Comparison of ENCODE assay signal across 14 mouse cellular contexts in genomic region chr10:126028574-126029440, GRCm38 (mm10).
A peak's percentile ranks its signal among the peaks of the same experiment; 100 is the strongest.
DNase-seq lines count a peak whose midpoint lies in the region; ATAC-seq and TF ChIP-seq lines count a peak whose summit lies in the region.
"Had no signal": no experiment of that assay in that cellular context is flagged by ENCODE, and none has a peak within 500 bp of the region (broad histone marks: within the 10 kb centered on the region; RNA-seq: fewer than 3 reads in every experiment).

No protein-coding gene starts in this region.

- no peak for TF ChIP-seq CTCF in midbrain, postnatal 0 days (IDR thresholded peaks at IDR 0.05)
- TF ChIP-seq CTCF in lung, postnatal 0 days (IDR thresholded peaks at IDR 0.05): no peak

- WGBS in hindbrain, embryonic 14.5 days: 35% methylated on average over 8 of the region's 8 CpGs
- WGBS in hindbrain, embryonic 11.5 days: 46% methylated on average over 8 of the region's 8 CpGs
- WGBS in midbrain, postnatal 0 days: 46% methylated on average over 8 of the region's 8 CpGs
- WGBS in midbrain, embryonic 15.5 days: 44% methylated on average over 8 of the region's 8 CpGs
- WGBS in forebrain, embryonic 16.5 days: 11% methylated on average over 8 of the region's 8 CpGs
- WGBS in neural tube, embryonic 15.5 days: 16% methylated on average over 8 of the region's 8 CpGs
- 33% methylated on average over 8 of the region's 8 CpGs for WGBS in lung, postnatal 0 days

- H3K4me3 ChIP-seq in hindbrain, embryonic 14.5 days (replicated peaks; ENCODE audit: low read length): no peak overlapping the region
- H3K4me3 ChIP-seq in hindbrain, embryonic 11.5 days (ENCODE audit: low read depth, low read length): no peak overlapping the region
- no peak overlapping the region for H3K4me3 ChIP-seq in midbrain, postnatal 0 days (ENCODE audit: low read depth, low read length)
- H3K4me3 ChIP-seq in midbrain, embryonic 15.5 days: no peak overlapping the region
- H3K4me3 ChIP-seq in forebrain, embryonic 16.5 days (replicated peaks; ENCODE audit: low read length): no peak overlapping the region
- no peak overlapping the region for H3K4me3 ChIP-seq in neural tube, embryonic 15.5 days (replicated peaks)
- H3K4me3 ChIP-seq in lung, postnatal 0 days (ENCODE audit: low read depth, low read length): no peak overlapping the region
- H3K4me3 ChIP-seq: hindbrain, embryonic 15.5 days had no signal

- H3K27me3 ChIP-seq in hindbrain, embryonic 14.5 days (ENCODE audit: control insufficient read depth, insufficient read depth, low read length): no peaks in the 10 kb centered on the region
- H3K27me3 ChIP-seq in hindbrain, embryonic 11.5 days (ENCODE audit: control insufficient read depth, insufficient read depth, low read length): no peaks in the 10 kb centered on the region
- H3K27me3 ChIP-seq in midbrain, postnatal 0 days (ENCODE audit: insufficient read depth, low read length): no peaks in the 10 kb centered on the region
- no peaks in the 10 kb centered on the region for H3K27me3 ChIP-seq in midbrain, embryonic 15.5 days (replicated peaks)
- no peaks in the 10 kb centered on the region for H3K27me3 ChIP-seq in forebrain, embryonic 16.5 days (replicated peaks; ENCODE audit: control insufficient read depth, insufficient read depth, low read length)
- no peaks in the 10 kb centered on the region for H3K27me3 ChIP-seq in neural tube, embryonic 15.5 days (replicated peaks)
- H3K27me3 ChIP-seq in lung, postnatal 0 days (replicated peaks; ENCODE audit: insufficient read depth, low read length): no peaks in the 10 kb centered on the region
- H3K27me3 ChIP-seq: hindbrain, embryonic 15.5 days had no signal

- no peaks in the 10 kb centered on the region for H3K36me3 ChIP-seq in hindbrain, embryonic 14.5 days (replicated peaks; ENCODE audit: control insufficient read depth, insufficient read depth)
- no peaks in the 10 kb centered on the region for H3K36me3 ChIP-seq in hindbrain, embryonic 11.5 days (ENCODE audit: control insufficient read depth, insufficient read depth, low read length)
- no peaks in the 10 kb centered on the region for H3K36me3 ChIP-seq in midbrain, postnatal 0 days (ENCODE audit: insufficient read depth, low read length)
- no peaks in the 10 kb centered on the region for H3K36me3 ChIP-seq in midbrain, embryonic 15.5 days (replicated peaks)
- H3K36me3 ChIP-seq in forebrain, embryonic 16.5 days (ENCODE audit: control insufficient read depth, insufficient read depth): no peaks in the 10 kb centered on the region
- H3K36me3 ChIP-seq in neural tube, embryonic 15.5 days: no peaks in the 10 kb centered on the region
- no peaks in the 10 kb centered on the region for H3K36me3 ChIP-seq in lung, postnatal 0 days (ENCODE audit: insufficient read depth, low read length)
- H3K36me3 ChIP-seq: hindbrain, embryonic 15.5 days had no signal

- H3K4me1 ChIP-seq in hindbrain, embryonic 14.5 days (replicated peaks; ENCODE audit: control insufficient read depth, insufficient read depth, low read length): 0 out of 2 replicates have a peak, but pooled peaks cover 7% of the 10 kb centered on the region
- no peaks in the 10 kb centered on the region for H3K4me1 ChIP-seq in hindbrain, embryonic 11.5 days (replicated peaks; ENCODE audit: control insufficient read depth, insufficient read depth, low read length)
- H3K4me1 ChIP-seq in midbrain, postnatal 0 days (ENCODE audit: insufficient read depth, low read length): no peaks in the 10 kb centered on the region
- H3K4me1 ChIP-seq in midbrain, embryonic 15.5 days: no peaks in the 10 kb centered on the region
- H3K4me1 ChIP-seq in forebrain, embryonic 16.5 days (replicated peaks; ENCODE audit: control insufficient read depth, insufficient read depth, low read length): peaks cover 8% of the 10 kb centered on the region
- peaks cover 10% of the 10 kb centered on the region for H3K4me1 ChIP-seq in neural tube, embryonic 15.5 days
- H3K4me1 ChIP-seq in lung, postnatal 0 days (ENCODE audit: insufficient read depth, low read depth, low read length): no peaks in the 10 kb centered on the region

- H3K9me3 ChIP-seq in hindbrain, embryonic 14.5 days (ENCODE audit: control insufficient read depth, low read length): no peaks in the 10 kb centered on the region
- no peaks in the 10 kb centered on the region for H3K9me3 ChIP-seq in hindbrain, embryonic 11.5 days (ENCODE audit: control insufficient read depth, low read length)
- H3K9me3 ChIP-seq in midbrain, postnatal 0 days (ENCODE audit: low read length): no peaks in the 10 kb centered on the region
- no peaks in the 10 kb centered on the region for H3K9me3 ChIP-seq in midbrain, embryonic 15.5 days
- H3K9me3 ChIP-seq in forebrain, embryonic 16.5 days (ENCODE audit: control insufficient read depth, low read length): no peaks in the 10 kb centered on the region
- H3K9me3 ChIP-seq in neural tube, embryonic 15.5 days (replicated peaks): no peaks in the 10 kb centered on the region
- no peaks in the 10 kb centered on the region for H3K9me3 ChIP-seq in lung, postnatal 0 days (ENCODE audit: low read length)
- H3K9me3 ChIP-seq: hindbrain, embryonic 15.5 days had no signal

- peak; percentile 55 for DNase-seq in hindbrain, embryonic 14.5 days (ENCODE audit: low spot score)
- DNase-seq in hindbrain, embryonic 11.5 days (ENCODE audit: low spot score): no peak
- peak; percentile 19 for DNase-seq in midbrain, postnatal 0 days (ENCODE audit: low spot score)
- DNase-seq in adrenal gland, postnatal 4 days (ENCODE audit: low spot score in 2 of 2): no peak
- no peak for DNase-seq in lung, postnatal 0 days (ENCODE audit: low spot score)
- DNase-seq: cerebellum, postnatal 10 days; gastrocnemius, postnatal 14 days; layer of hippocampus, adult 9-11 months; lung, adult 2 months; right cerebral cortex, adult 18-20 months had no signal

- no peak for ATAC-seq in hindbrain, embryonic 14.5 days (ENCODE audit: low FRiP score)
- ATAC-seq in hindbrain, embryonic 11.5 days (ENCODE audit: low FRiP score): no peak
- no peak for ATAC-seq in midbrain, postnatal 0 days (ENCODE audit: low FRiP score)
- ATAC-seq in midbrain, embryonic 15.5 days (replicated peaks): no peak
- peak; percentile 49 for ATAC-seq in forebrain, embryonic 16.5 days
- ATAC-seq in neural tube, embryonic 15.5 days (ENCODE audit: low FRiP score): peak; percentile 31; the same call in 1 of the 2 replicates
- ATAC-seq in lung, postnatal 0 days: no peak

- 0 out of 2 replicates have a peak overlapping the region, but pooled peaks have one; percentile 2 for H3K4me2 ChIP-seq in hindbrain, embryonic 14.5 days (replicated peaks)
- H3K4me2 ChIP-seq in hindbrain, embryonic 11.5 days (replicated peaks; ENCODE audit: low read depth, low read length): no peak overlapping the region
- no peak overlapping the region for H3K4me2 ChIP-seq in midbrain, postnatal 0 days (ENCODE audit: low read depth, low read length, poor library complexity, severe bottlenecking)
- no peak overlapping the region for H3K4me2 ChIP-seq in midbrain, embryonic 15.5 days
- H3K4me2 ChIP-seq in forebrain, embryonic 16.5 days (ENCODE audit: low read length): no peak overlapping the region; the same call in 1 of the 2 replicates
- no peak overlapping the region for H3K4me2 ChIP-seq in neural tube, embryonic 15.5 days
- H3K4me2 ChIP-seq in lung, postnatal 0 days (replicated peaks; ENCODE audit: low read depth, low read length): no peak overlapping the region
- H3K4me2 ChIP-seq: hindbrain, embryonic 15.5 days had no signal

- H3K9ac ChIP-seq in hindbrain, embryonic 14.5 days: no peak overlapping the region
- H3K9ac ChIP-seq in hindbrain, embryonic 11.5 days (ENCODE audit: low read depth, low read length): no peak overlapping the region
- no peak overlapping the region for H3K9ac ChIP-seq in midbrain, postnatal 0 days (replicated peaks; ENCODE audit: low read length, poor library complexity, severe bottlenecking)
- no peak overlapping the region for H3K9ac ChIP-seq in midbrain, embryonic 15.5 days
- no peak overlapping the region for H3K9ac ChIP-seq in forebrain, embryonic 16.5 days (replicated peaks; ENCODE audit: low read depth, low read length)
- no peak overlapping the region for H3K9ac ChIP-seq in neural tube, embryonic 15.5 days (replicated peaks)
- H3K9ac ChIP-seq in lung, postnatal 0 days (replicated peaks; ENCODE audit: low read depth): no peak overlapping the region
- H3K9ac ChIP-seq: hindbrain, embryonic 15.5 days had no signal

- H3K27ac ChIP-seq in hindbrain, embryonic 14.5 days: no peak overlapping the region
- H3K27ac ChIP-seq in hindbrain, embryonic 11.5 days (ENCODE audit: low read depth, low read length): no peak overlapping the region
- no peak overlapping the region for H3K27ac ChIP-seq in midbrain, postnatal 0 days (ENCODE audit: low read depth, low read length)
- no peak overlapping the region for H3K27ac ChIP-seq in midbrain, embryonic 15.5 days
- no peak overlapping the region for H3K27ac ChIP-seq in forebrain, embryonic 16.5 days (ENCODE audit: low read length)
- no peak overlapping the region for H3K27ac ChIP-seq in neural tube, embryonic 15.5 days (replicated peaks)
- H3K27ac ChIP-seq in lung, postnatal 0 days (ENCODE audit: low read length): no peak overlapping the region
- H3K27ac ChIP-seq: hindbrain, embryonic 15.5 days had no signal

- TF ChIP-seq EP300 in lung, postnatal 0 days (IDR thresholded peaks at IDR 0.05): no peak

Comparison
In these comparisons a context has a peak if more than half of its experiments do, and no peak if none do; other contexts are left out.
1. DNase-seq: peak in hindbrain, embryonic 14.5 days (single experiment) and midbrain, postnatal 0 days (single experiment); none in hindbrain, embryonic 11.5 days (single experiment), adrenal gland, postnatal 4 days (0 of 2) and lung, postnatal 0 days (single experiment).
2. ATAC-seq: peak in forebrain, embryonic 16.5 days (single experiment) and neural tube, embryonic 15.5 days (single experiment); none in hindbrain, embryonic 14.5 days (single experiment), hindbrain, embryonic 11.5 days (single experiment), midbrain, postnatal 0 days (single experiment), midbrain, embryonic 15.5 days (single experiment) and lung, postnatal 0 days (single experiment).